Mouse (Mus musculus): ENCODE results near the gene Hmgcll1.

DNA sequence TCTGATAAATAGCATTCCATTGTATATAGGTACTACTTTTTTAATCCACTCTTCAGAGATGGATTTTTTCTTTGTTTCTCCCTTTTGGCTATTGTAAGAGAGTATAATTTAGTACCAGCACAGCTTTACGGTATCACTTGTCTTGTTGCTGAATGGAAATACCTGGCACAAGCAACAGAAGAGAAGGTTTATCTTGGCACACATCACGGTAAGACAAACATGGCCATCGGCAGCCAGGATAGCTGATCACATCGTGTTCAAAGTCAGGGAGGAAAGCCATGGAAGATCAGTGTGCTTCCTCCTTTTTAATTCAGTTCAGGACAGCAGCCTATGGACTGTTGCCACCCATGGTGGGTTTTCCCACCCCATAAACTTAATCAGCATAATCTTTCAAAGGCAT, 109.6 kb downstream of the Hmgcll1 start:
- TF ChIP-seq ZC3H11A (IDR thresholded peaks at IDR 0.05; ENCODE audit: borderline replicate concordance, low read depth, low read length) (no peak), HCFC1 (IDR thresholded peaks at IDR 0.05; ENCODE audit: borderline replicate concordance, insufficient read depth, low read length) (no peak), MAFK (IDR thresholded peaks at IDR 0.05; ENCODE audit: insufficient read depth, low read depth, low read length) (no peak)

All from ES-E14 (cell line).